Mouse (Mus musculus) MEL (cell line): ENCODE measurements around the gene Hsd11b2.
A peak's percentile ranks its signal among the peaks of the same experiment; 100 is the strongest.

Source experiments
- CTCF ChIP-seq, 3 experiments: IDR thresholded peaks in 2 of 3; conservative IDR thresholded peaks in 1 of 3; 2 replicates each; pipeline ENCODE4 v1.5.1; 2011 to 2012; ENCODE audit warnings: low read length in 3 of 3, low read depth in 2 of 3, mild to moderate bottlenecking in 2 of 3, improper control_type of control experiment in 1 of 3, inconsistent platforms in 1 of 3, mixed read lengths in 1 of 3, moderate library complexity in 1 of 3; ENCODE audit not compliant: control insufficient read depth in 1 of 3, insufficient read depth in 1 of 3, poor library complexity in 1 of 3, severe bottlenecking in 1 of 3
- POLR2A ChIP-seq, 2 experiments: IDR thresholded peaks; 2 replicates each; pipeline ENCODE4 v1.6.1; 2011 to 2012; ENCODE audit warnings: low read length in 2 of 2, mild to moderate bottlenecking in 2 of 2, control low read depth in 1 of 2, improper control_type of control experiment in 1 of 2, low read depth in 1 of 2, moderate library complexity in 1 of 2; ENCODE audit not compliant: control insufficient read depth in 1 of 2, insufficient read depth in 1 of 2, poor library complexity in 1 of 2
- TBP ChIP-seq: IDR thresholded peaks from 2 replicates; pipeline ENCODE4 v1.8.0; 2011; ENCODE audit warnings: low read depth, low read length, improper control_type of control experiment
- TCF12 ChIP-seq: IDR thresholded peaks from 2 replicates; pipeline ENCODE4 v1.6.1; 2014; ENCODE audit warnings: low read depth, mild to moderate bottlenecking, inconsistent platforms, low read length, improper control_type of control experiment, moderate library complexity

- TF ChIP-seq TCF12 = no peak
- peak in 2 of 3 experiments; percentile 54 to 64; a peak in 4 of 6 replicates for TF ChIP-seq CTCF (IDR thresholded peaks at IDR 0.05 in 2 of 3, conservative IDR thresholded peaks at IDR 0.05 in 1 of 3; ENCODE audit: control insufficient read depth in 1 of 3, insufficient read depth in 1 of 3, low read depth in 2 of 3, low read length in 3 of 3, poor library complexity in 1 of 3, severe bottlenecking in 1 of 3)
- no peak for TF ChIP-seq POLR2A (IDR thresholded peaks at IDR 0.05; ENCODE audit: control insufficient read depth in 1 of 2, insufficient read depth in 1 of 2, low read depth in 1 of 2, low read length in 2 of 2, poor library complexity in 1 of 2)
- no peak for TF ChIP-seq TBP
These were observed 41.7 kb upstream of the Hsd11b2 start for GRCm38 (mm10) chr8:105476628-105477413.
